Mouse (Mus musculus) frontal cortex, postnatal 14 days (tissue): ENCODE data around the gene Pea15a.
A peak's percentile ranks its signal among the peaks of the same experiment; 100 is the strongest.
"Not testable (repeated sequence)": the region's sequence is repeated elsewhere in the genome, so short reads cannot be mapped to it uniquely, and the experiment has no call there.

Source experiments
- DNase-seq, 2 experiments: peaks; one replicate each; pipeline ENCODE4 v3.0.0; 2022; ENCODE audit warnings: low spot score in 2 of 2

Pea15a gene

GRCm38 (mm10) chr1:172206141-172206917, at the start of gene Pea15a:
Gene Pea15a (minus strand): TSS chr1:172206804.
- peak; percentile 69 to 77 for DNase-seq

- DNase-seq, result no peak
Observed at GRCm38 (mm10) chr1:172247679-172248078, 41.1 kb upstream of the Pea15a start.

- no peak for DNase-seq
Observed at GRCm38 (mm10) chr1:172247216-172247615, 40.6 kb upstream of the Pea15a start.

GRCm38 (mm10) chr1:172244645-172245044, 38.0 kb upstream of the Pea15a start:
- not testable (repeated sequence) for DNase-seq

- no peak for DNase-seq
Observed at GRCm38 (mm10) chr1:172243547-172244205, 37.1 kb upstream of the Pea15a start.

- no peak for DNase-seq
Observed at GRCm38 (mm10) chr1:172242401-172242800, 35.8 kb upstream of the Pea15a start.

- DNase-seq, result no peak
Observed at GRCm38 (mm10) chr1:172240945-172241708, 34.5 kb upstream of the Pea15a start.

GRCm38 (mm10) chr1:172229215-172229614, 22.6 kb upstream of the Pea15a start:
- no peak for DNase-seq

GRCm38 (mm10) chr1:172228209-172228608, 21.6 kb upstream of the Pea15a start:
- DNase-seq, result no peak

- DNase-seq, result no peak
Observed at GRCm38 (mm10) chr1:172221297-172222063, 14.9 kb upstream of the Pea15a start.

- DNase-seq, result no peak
Observed at GRCm38 (mm10) chr1:172220414-172220813, 13.8 kb upstream of the Pea15a start.

GRCm38 (mm10) chr1:172219451-172220406, 13.1 kb upstream of the Pea15a start, which contains the start of gene Casq1:
Gene Casq1 (minus strand): TSS chr1:172219868.
- no peak for DNase-seq

- DNase-seq, result no peak
Observed at GRCm38 (mm10) chr1:172218164-172218910, 11.7 kb upstream of the Pea15a start.

GRCm38 (mm10) chr1:172217148-172217547, 10.5 kb upstream of the Pea15a start:
- peak; percentile 85 to 86 for DNase-seq

- DNase-seq, result no peak
Observed at GRCm38 (mm10) chr1:172214748-172215147, 8.1 kb upstream of the Pea15a start.

GRCm38 (mm10) chr1:172213771-172214170, 7.2 kb upstream of the Pea15a start:
- DNase-seq, result no peak

GRCm38 (mm10) chr1:172212776-172213175, 6.2 kb upstream of the Pea15a start:
- DNase-seq, result no peak

- DNase-seq, result no peak
Observed at GRCm38 (mm10) chr1:172207111-172207584, 544 bp upstream of the Pea15a start.

GRCm38 (mm10) chr1:172205741-172206087, 890 bp downstream of the Pea15a start:
- no peak for DNase-seq
